Mouse (Mus musculus): ENCODE data around the gene Zfp26. TPM values are rescaled to one million over a fixed set of nuclear protein-coding genes. Genes with fewer than 3 reads are reported as not detected.

Gene Zfp26
- polyA plus RNA-seq (2012; rRNA removed) = 9.2 and 10.7 TPM in 2 replicates

GRCm38 (mm10) chr9:20459377-20460317 lies at the start of gene Zfp26:
TSS of gene Zfp26 (minus strand) at chr9:20460162.
- peak; percentile 69 to 88 for DNase-seq (ENCODE audit: extremely low spot score in 1 of 2, low spot score in 1 of 2)

- no peak for DNase-seq (ENCODE audit: extremely low spot score in 1 of 2, low spot score in 1 of 2)
Measured at GRCm38 (mm10) chr9:20509676-20510075, 49.7 kb upstream of the Zfp26 start.

DNA sequence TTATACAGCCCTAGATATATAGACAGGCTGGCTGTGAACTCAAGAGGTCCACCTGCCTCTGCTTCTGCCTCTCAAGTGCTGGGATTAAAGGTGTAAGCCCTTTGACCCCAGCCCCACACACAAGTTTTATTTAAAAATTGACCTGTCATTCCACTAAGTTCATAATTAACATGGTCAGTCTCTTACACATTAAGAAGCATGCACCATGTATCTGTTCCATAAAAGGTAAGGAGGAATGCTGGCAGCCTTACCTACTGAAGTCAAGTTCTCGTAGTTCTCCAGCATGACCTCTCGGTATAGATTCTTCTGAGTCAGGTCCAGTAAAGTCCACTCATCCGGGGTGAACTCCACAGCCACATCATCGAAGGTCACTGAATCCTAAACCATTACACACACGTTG lies 44.8 kb upstream of the Zfp26 start:
- DNase-seq (ENCODE audit: extremely low spot score in 1 of 2, low spot score in 1 of 2) = no peak

DNA sequence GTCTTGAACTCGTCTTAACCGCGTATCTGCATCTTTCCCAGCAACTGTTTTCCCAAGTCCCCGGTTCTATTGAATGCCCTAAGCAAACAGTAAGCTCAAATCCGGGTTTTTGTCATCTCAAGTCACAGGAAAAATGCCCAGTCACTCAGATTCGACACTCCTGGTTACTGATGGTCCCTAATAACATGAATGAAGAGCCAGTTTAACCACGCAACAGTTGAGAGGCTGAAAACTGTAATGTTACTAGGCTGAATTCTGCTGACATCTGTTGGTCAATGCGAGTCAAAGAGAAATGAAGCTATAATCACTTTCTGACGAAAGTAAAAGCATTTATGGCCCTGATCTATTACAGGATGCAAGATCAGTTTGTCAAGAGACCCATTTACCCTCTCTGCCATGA lies 33.3 kb upstream of the Zfp26 start:
- DNase-seq (ENCODE audit: extremely low spot score in 1 of 2, low spot score in 1 of 2) = peak in 1 of 2 experiments; percentile 34

GRCm38 (mm10) chr9:20492527-20493233 lies 32.7 kb upstream of the Zfp26 start, which contains the start of gene Zfp426:
TSS of gene Zfp426 (minus strand) at chr9:20492746.
- DNase-seq (ENCODE audit: extremely low spot score in 1 of 2, low spot score in 1 of 2) = peak; percentile 78 to 90

DNA sequence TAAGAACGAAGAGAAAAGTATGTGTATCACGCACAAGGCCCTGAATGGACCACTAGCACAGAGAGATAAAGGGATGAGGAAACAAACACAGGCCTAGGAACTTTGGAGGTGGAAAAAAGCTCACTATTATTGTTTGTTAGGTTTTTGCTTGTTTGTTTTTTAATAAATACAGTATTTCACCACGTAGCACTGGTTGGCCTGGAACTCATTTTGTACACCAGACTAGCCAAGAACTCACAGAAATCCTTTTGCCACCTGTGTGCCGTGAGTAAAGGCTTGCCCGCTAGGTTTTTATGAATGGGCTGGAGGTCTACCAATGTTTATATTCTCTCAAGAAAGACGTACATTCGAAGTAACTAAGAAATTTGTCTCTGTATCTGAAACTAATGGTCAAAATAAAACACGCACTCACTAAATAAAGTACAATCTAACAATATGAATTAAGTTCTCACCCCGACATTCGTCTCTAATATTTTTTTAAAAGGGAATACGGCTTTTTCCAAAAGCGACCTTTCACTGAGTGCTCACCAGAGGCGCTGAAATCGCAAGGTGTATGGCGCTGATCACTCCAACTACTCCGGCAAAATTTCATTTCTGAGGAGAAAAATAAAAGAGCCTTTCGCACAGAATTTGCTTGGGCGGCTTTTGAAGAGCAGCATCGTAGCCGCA lies 32.0 kb upstream of the Zfp26 start:
- no peak for DNase-seq (ENCODE audit: extremely low spot score in 1 of 2, low spot score in 1 of 2)

GRCm38 (mm10) chr9:20489536-20489935 lies 29.6 kb upstream of the Zfp26 start:
- no peak for DNase-seq (ENCODE audit: extremely low spot score in 1 of 2, low spot score in 1 of 2)

DNA sequence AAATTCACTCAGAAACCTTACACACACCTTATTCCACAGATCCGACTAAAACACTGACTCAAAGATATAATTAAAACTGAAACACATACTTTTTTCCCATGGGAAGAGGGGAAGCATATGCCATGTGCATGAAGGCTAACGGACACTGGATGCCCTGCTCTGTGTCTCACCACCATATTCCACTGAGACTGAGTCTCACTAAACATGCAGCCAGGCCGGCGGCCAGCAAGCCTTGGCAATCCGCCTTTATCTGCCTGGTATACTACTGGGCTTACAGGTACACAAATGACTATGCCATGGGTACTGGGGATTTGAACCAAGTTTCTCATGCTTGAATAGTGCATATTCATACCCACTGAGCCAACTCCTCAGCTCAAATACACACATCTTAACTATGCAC lies 19.4 kb upstream of the Zfp26 start:
- DNase-seq (ENCODE audit: extremely low spot score in 1 of 2, low spot score in 1 of 2) = no peak

DNA sequence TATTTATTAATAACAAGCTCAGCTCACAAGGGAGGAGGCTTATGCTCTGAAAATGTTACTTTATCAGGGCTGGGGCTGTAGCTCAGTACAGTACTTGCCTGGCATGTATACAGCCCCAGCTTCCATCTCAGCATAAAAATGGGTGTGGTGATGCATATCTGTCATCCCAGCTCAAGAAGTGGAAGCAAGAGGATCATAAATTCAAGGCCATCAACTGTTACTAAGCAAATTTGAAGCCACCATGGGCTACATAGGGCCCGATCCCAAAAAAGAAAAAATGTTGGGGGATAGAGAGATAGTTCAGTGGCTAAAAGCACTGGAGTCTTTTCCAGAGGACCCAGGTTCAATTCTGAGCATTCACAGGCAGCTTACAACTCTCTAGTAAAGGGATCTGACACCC lies 16.7 kb upstream of the Zfp26 start:
- DNase-seq (ENCODE audit: extremely low spot score in 1 of 2, low spot score in 1 of 2) = no peak

DNA sequence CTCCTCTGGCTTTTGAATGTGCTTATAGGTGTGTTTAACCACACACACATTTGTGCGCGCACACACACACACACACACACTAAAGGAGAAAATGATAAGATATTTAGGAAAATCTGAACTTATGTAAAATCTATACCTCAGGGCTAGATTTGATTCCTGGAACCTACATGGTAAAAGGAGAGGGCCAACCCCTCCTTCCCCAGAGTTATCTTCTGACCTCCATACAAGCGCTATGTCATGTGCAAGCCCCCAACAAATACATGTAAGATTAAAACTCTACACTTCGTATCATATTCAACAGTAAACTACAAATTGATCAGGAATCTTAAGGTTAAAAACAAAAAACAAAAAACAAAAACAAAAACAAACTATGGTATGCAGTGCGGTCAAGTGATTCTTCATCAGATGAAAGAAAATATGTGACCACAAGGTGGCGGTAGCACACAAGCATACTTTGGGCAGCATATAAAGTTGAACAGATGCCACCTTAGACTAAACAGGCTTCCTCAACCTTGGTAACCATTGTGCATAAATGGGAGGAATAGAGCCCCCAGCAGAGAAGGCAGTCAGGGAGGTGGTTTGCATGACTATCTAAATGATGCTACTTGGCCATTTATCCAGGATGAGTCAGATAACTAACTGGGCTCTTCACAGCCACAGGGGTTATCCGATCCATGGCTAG lies 6.9 kb upstream of the Zfp26 start:
- DNase-seq (ENCODE audit: extremely low spot score in 1 of 2, low spot score in 1 of 2) = peak; percentile 19 to 87

DNA sequence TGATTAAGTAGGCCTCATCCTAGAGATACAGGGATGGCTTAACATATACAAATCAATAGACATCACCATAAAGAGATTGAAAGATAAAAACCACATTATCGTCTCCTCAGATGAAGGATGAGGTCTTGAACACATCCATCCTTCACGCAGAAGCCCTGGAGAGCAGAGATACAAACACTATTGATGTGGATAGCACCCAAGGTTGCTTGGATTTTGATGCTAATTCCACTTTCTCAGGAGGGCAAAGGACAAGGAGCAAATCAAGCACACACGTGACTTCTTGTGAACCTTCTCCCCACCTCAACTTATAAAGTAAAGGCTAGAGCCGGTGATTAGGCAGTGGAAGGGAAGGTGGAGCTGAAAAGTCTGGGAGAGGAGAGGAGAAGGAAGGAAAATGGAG lies 6.3 kb downstream of the Zfp26 start:
- DNase-seq (ENCODE audit: extremely low spot score in 1 of 2, low spot score in 1 of 2) = no peak

DNA sequence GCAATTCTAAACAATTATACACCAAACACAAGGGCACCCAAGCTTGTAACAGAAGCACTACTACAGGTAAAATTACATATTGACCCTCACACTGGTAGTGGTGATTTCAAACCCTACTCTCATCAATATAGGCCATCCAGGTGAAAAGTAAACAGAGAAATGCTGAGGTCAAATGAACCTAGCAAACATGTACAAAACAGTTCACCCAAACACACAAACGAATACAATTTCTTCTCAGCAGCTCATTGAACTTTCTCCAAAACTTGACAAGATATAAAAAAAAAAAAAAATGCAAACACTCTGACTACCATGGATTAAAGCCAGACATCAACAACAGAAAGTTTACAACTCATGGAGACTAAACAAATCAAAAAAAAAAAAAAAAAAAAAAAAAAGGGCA lies 8.5 kb downstream of the Zfp26 start:
- DNase-seq (ENCODE audit: extremely low spot score in 1 of 2, low spot score in 1 of 2) = no peak

GRCm38 (mm10) chr9:20443183-20443783 lies 16.7 kb downstream of the Zfp26 start:
- no peak for DNase-seq (ENCODE audit: extremely low spot score in 1 of 2, low spot score in 1 of 2)

- DNase-seq (ENCODE audit: extremely low spot score in 1 of 2, low spot score in 1 of 2) = no peak
Measured at GRCm38 (mm10) chr9:20430004-20430403, 30.0 kb downstream of the Zfp26 start.

GRCm38 (mm10) chr9:20411460-20411859 lies 48.5 kb downstream of the Zfp26 start:
- no peak for DNase-seq (ENCODE audit: extremely low spot score in 1 of 2, low spot score in 1 of 2)

DNA sequence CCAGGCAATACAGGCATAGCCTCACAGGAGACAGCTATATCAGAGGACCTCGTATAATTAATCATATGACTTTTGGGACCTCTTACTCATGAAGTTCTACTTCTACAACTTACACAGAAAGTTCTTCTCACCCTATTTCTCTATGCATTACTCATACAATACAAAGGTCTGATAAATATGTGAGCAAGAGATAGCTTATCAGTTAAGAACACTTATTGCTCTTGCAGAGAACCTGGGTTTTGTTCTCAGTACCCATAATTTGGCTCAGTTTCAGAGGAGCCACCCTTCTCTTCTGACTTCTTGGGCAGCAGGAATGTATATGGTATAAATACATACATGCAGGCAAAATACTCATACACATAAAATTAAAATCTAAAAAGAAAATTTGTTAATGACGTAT lies 50.6 kb downstream of the Zfp26 start:
- DNase-seq (ENCODE audit: extremely low spot score in 1 of 2, low spot score in 1 of 2) = no peak

GRCm38 (mm10) chr9:20385343-20385703 lies 74.6 kb downstream of the Zfp26 start:
- DNase-seq (ENCODE audit: extremely low spot score in 1 of 2, low spot score in 1 of 2) = peak in 1 of 2 experiments; percentile 3

DNA sequence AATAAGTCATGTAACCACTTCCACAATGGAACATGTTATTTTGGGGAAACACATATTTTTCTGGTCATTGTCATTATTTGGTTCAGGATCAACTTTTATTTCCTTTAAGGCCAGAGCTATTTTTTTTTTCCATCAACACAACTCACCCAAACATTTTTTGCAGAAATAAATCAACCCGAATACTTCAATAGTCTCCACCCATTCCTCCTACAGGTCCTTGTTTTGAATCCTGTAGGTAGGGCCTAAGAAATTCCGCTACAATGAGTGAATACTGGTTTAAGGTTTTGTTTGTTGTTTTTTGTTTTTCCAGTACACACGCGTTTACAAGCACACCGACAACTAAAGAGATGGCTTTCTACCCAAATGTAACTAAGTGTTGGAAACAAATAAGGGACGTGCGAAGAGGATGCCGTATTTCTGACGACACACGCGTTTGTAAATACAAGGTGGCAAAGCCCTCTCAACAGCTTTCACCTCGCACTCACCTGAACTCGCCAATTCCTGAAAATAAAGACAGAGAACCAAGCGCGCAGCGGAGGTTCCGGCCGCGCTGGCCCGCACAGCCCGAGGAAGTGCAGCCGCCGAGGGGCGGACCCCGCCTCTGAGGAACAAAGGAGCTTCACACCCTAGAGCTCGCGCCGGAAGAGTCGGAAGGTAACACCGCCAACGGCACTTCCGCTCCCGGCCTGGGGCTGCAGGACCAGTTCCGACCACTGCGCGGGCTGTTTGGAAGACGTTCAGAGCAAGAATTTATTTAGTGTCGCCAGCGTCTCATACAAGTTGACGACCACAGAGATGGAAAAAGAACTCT lies 75.2 kb downstream of the Zfp26 start, which contains the start of gene Zfp560:
Gene Zfp560, minus strand, starts transcription at position 646 of the 811 bp plus-strand sequence.
- DNase-seq (ENCODE audit: extremely low spot score in 1 of 2, low spot score in 1 of 2) = peak; percentile 29 to 92

DNA sequence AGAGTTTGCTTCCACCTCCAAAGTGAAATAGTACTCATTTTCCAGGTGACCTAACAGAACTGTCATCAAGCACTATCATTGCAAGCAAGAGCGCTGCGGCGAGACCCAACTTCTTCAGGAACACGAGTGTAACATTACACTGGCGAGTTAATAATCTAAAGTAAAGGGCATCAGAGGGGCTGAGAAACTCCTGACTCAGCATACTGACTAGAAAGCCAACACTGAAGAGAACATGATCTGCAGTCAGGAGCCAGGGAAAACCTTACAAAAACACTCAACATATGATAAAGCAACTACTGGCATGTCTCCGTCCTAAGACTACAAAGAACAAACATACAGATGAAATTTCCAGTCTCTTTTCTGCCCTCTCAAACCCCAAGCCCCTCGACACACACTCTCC lies 76.3 kb downstream of the Zfp26 start:
- DNase-seq (ENCODE audit: extremely low spot score in 1 of 2, low spot score in 1 of 2) = no peak
